Mouse (Mus musculus): Measurements from ENCODE around the gene Fxyd1. TPM values are rescaled to one million over a fixed set of nuclear protein-coding genes. Genes with fewer than 3 reads are reported as not detected.
A peak's percentile ranks its signal among the peaks of the same experiment; 100 is the strongest.

The Fxyd1 gene
- total and polyA plus RNA-seq, 2 experiments from 2014 or later: 7.0 to 20.4 TPM

- no peak for TF ChIP-seq CTCF (IDR thresholded peaks at IDR 0.05)
- Histone ChIP-seq H3K9ac (replicated peaks; ENCODE audit: low read length, poor library complexity, severe bottlenecking) (no peak overlapping the region), H3K4me3 (ENCODE audit: low read depth, low read length) (no peak overlapping the region), H3K27me3 (ENCODE audit: insufficient read depth, low read length) (no peaks in the 10 kb centered on the region), H3K27ac (ENCODE audit: low read depth, low read length) (no peak overlapping the region), H3K9me3 (ENCODE audit: low read length) (no peaks in the 10 kb centered on the region), H3K4me1 (ENCODE audit: insufficient read depth, low read length) (no peaks in the 10 kb centered on the region), H3K36me3 (ENCODE audit: insufficient read depth, low read length) (no peaks in the 10 kb centered on the region), H3K4me2 (ENCODE audit: low read depth, low read length, poor library complexity, severe bottlenecking) (no peak overlapping the region)
- ATAC-seq (ENCODE audit: low FRiP score) (no peak), DNase-seq (ENCODE audit: low spot score) (no peak)
- WGBS: 94% methylated on average over 9 of the region's 9 CpGs
These were observed 29.3 kb upstream of the Fxyd1 start for GRCm38 (mm10) chr7:31086175-31086755.

- H3K4me3 ChIP-seq (ENCODE audit: low read depth, low read length): no peak overlapping the region
- TF ChIP-seq CTCF (IDR thresholded peaks at IDR 0.05): no peak
- no peaks in the 10 kb centered on the region for H3K4me1 ChIP-seq (ENCODE audit: insufficient read depth, low read length)
- no peaks in the 10 kb centered on the region for H3K9me3 ChIP-seq (ENCODE audit: low read length)
- WGBS: 15% methylated on average over 3 of the region's 3 CpGs
- DNase-seq (ENCODE audit: low spot score): no peak
- H3K27me3 ChIP-seq (ENCODE audit: insufficient read depth, low read length): no peaks in the 10 kb centered on the region
- no peak for ATAC-seq (ENCODE audit: low FRiP score)
- no peak overlapping the region for H3K27ac ChIP-seq (ENCODE audit: low read depth, low read length)
- no peak overlapping the region for H3K9ac ChIP-seq (replicated peaks; ENCODE audit: low read length, poor library complexity, severe bottlenecking)
- H3K36me3 ChIP-seq (ENCODE audit: insufficient read depth, low read length): no peaks in the 10 kb centered on the region
- no peak overlapping the region for H3K4me2 ChIP-seq (ENCODE audit: low read depth, low read length, poor library complexity, severe bottlenecking)
These were observed 28.2 kb upstream of the Fxyd1 start for GRCm38 (mm10) chr7:31085171-31085570.

DNA sequence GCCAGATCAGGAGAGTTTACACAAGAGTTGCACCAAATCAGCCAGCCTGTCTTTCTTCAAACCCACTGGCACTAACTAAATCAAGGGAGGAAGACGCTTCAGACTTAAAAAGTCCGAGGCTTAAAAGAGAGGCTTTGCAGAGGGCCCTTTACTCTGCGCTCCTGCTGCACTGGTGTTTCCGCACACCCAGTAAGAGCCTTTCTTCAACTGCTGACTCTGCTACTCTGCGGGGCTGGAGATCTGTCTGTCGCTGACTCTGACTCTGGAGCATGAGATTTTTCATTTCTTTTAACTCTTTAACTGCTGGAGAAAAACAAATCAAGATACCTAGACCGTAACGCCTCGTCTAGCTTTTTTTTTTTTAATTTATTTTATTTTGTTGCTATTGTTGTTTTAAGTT lies 27.1 kb upstream of the Fxyd1 start:
- no peak overlapping the region for H3K4me2 ChIP-seq (ENCODE audit: low read depth, low read length, poor library complexity, severe bottlenecking)
- no peak overlapping the region for H3K9ac ChIP-seq (replicated peaks; ENCODE audit: low read length, poor library complexity, severe bottlenecking)
- H3K27me3 ChIP-seq (ENCODE audit: insufficient read depth, low read length): no peaks in the 10 kb centered on the region
- no peak overlapping the region for H3K27ac ChIP-seq (ENCODE audit: low read depth, low read length)
- no peak for TF ChIP-seq CTCF (IDR thresholded peaks at IDR 0.05)
- no peaks in the 10 kb centered on the region for H3K36me3 ChIP-seq (ENCODE audit: insufficient read depth, low read length)
- no peak overlapping the region for H3K4me3 ChIP-seq (ENCODE audit: low read depth, low read length)
- no peak for ATAC-seq (ENCODE audit: low FRiP score)
- H3K9me3 ChIP-seq (ENCODE audit: low read length): no peaks in the 10 kb centered on the region
- WGBS: 49% methylated on average over 9 of the region's 9 CpGs
- no peaks in the 10 kb centered on the region for H3K4me1 ChIP-seq (ENCODE audit: insufficient read depth, low read length)
- no peak for DNase-seq (ENCODE audit: low spot score)

DNA sequence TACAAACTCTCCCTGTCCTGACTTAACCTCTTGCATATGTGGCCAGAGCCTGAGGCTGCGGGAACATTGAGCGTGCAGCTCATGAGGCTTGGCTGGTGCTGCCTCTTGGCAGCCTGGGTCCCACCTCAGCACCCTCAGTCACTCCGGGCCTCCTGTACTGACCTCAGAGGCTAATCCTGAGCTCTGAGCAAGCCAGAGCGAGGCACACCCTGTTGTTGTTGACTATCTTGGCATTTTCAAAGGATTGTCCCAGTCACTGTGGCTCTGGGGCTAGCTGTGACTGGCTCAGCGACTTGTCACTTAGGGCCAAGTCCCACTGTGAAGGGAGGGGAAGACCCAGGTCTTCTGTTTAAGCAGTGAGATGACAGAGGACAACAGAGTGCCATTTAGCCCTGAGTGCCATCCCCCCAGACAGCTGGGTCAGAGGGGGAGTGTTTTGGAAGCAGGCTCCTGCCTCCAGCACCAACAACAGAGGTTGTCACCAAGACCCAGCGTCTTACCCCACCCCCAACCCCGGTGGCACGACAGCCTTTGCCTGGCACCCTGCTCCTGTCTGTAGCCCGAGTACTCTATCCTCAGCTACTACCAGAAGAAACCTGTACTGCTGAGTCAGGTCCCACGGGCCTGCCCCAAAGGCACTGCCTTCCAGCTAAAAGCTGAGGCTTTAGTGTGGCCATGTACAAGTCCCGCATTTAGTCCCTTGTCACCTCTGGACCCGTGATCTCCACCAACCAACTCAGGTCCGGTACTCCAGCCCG lies 26.0 kb upstream of the Fxyd1 start:
- H3K9me3 ChIP-seq (ENCODE audit: low read length): no peaks in the 10 kb centered on the region
- TF ChIP-seq CTCF (IDR thresholded peaks at IDR 0.05): no peak
- no peaks in the 10 kb centered on the region for H3K4me1 ChIP-seq (ENCODE audit: insufficient read depth, low read length)
- ATAC-seq (ENCODE audit: low FRiP score): 0 out of 2 replicates have a peak, but pooled peaks have one; percentile 34
- H3K9ac ChIP-seq (replicated peaks; ENCODE audit: low read length, poor library complexity, severe bottlenecking): no peak overlapping the region
- 60% methylated on average over 14 of the region's 14 CpGs for WGBS
- H3K27me3 ChIP-seq (ENCODE audit: insufficient read depth, low read length): no peaks in the 10 kb centered on the region
- H3K36me3 ChIP-seq (ENCODE audit: insufficient read depth, low read length): no peaks in the 10 kb centered on the region
- DNase-seq (ENCODE audit: low spot score): peak; percentile 47
- H3K4me2 ChIP-seq (ENCODE audit: low read depth, low read length, poor library complexity, severe bottlenecking): no peak overlapping the region
- no peak overlapping the region for H3K4me3 ChIP-seq (ENCODE audit: low read depth, low read length)
- no peak overlapping the region for H3K27ac ChIP-seq (ENCODE audit: low read depth, low read length)

- TF ChIP-seq CTCF (IDR thresholded peaks at IDR 0.05): no peak
These were observed 25.1 kb upstream of the Fxyd1 start for GRCm38 (mm10) chr7:31082106-31082505.

DNA sequence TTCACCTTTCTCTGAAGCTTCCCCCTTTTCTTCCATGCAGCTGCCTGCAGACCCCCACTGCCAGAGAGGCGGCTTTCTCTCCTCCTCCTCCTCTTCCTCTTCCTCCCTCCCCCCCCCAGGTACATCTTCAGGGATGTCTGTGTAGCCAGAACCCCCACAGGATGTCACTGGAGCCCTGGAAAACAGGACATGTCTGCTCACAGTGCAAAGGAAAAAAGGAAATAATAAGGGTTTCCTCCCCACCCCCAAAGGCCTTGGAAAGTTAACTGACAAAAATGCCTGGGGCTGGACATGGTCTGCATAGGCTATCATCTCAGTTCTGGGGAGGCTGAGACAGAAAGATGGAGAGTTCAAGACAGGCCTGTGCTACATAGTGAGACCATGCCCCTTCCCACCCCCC lies 24.1 kb upstream of the Fxyd1 start:
- Histone ChIP-seq H3K4me1 (ENCODE audit: insufficient read depth, low read length) (no peaks in the 10 kb centered on the region), H3K27ac (ENCODE audit: low read depth, low read length) (no peak overlapping the region), H3K4me3 (ENCODE audit: low read depth, low read length) (no peak overlapping the region), H3K9ac (replicated peaks; ENCODE audit: low read length, poor library complexity, severe bottlenecking) (no peak overlapping the region), H3K9me3 (ENCODE audit: low read length) (no peaks in the 10 kb centered on the region), H3K36me3 (ENCODE audit: insufficient read depth, low read length) (no peaks in the 10 kb centered on the region), H3K4me2 (ENCODE audit: low read depth, low read length, poor library complexity, severe bottlenecking) (no peak overlapping the region), H3K27me3 (ENCODE audit: insufficient read depth, low read length) (no peaks in the 10 kb centered on the region)
- 56% methylated on average over 1 of the region's 1 CpGs for WGBS
- no peak for TF ChIP-seq CTCF (IDR thresholded peaks at IDR 0.05)
- DNase-seq (ENCODE audit: low spot score) (no peak), ATAC-seq (ENCODE audit: low FRiP score) (no peak)

More at GRCm38 (mm10) chr7:31082106-31082505, 25.1 kb upstream of the Fxyd1 start:
- Histone ChIP-seq H3K4me3 (ENCODE audit: low read depth, low read length) (no peak overlapping the region), H3K9ac (replicated peaks; ENCODE audit: low read length, poor library complexity, severe bottlenecking) (no peak overlapping the region), H3K27ac (ENCODE audit: low read depth, low read length) (no peak overlapping the region), H3K9me3 (ENCODE audit: low read length) (no peaks in the 10 kb centered on the region), H3K4me1 (ENCODE audit: insufficient read depth, low read length) (no peaks in the 10 kb centered on the region), H3K4me2 (ENCODE audit: low read depth, low read length, poor library complexity, severe bottlenecking) (no peak overlapping the region), H3K36me3 (ENCODE audit: insufficient read depth, low read length) (no peaks in the 10 kb centered on the region), H3K27me3 (ENCODE audit: insufficient read depth, low read length) (no peaks in the 10 kb centered on the region)
- DNase-seq (ENCODE audit: low spot score): no peak
- no peak for ATAC-seq (ENCODE audit: low FRiP score)
